Mouse (Mus musculus): ENCODE results near the gene Fam214b.

Fam214b gene

GRCm38 (mm10) chr4:43045659-43046302, at the start of gene Fam214b:
Gene Fam214b, minus strand, starts transcription at chr4:43046220.
- in situ Hi-C loops (cut with MboI; ENCODE audit: low sequenced_read_pairs): no loop called here

GRCm38 (mm10) chr4:43091183-43091582, 45.2 kb upstream of the Fam214b start:
- in situ Hi-C loops (cut with MboI; ENCODE audit: low sequenced_read_pairs): no loop called here

- in situ Hi-C loops (cut with MboI; ENCODE audit: low sequenced_read_pairs): no loop called here
These were observed 43.9 kb upstream of the Fam214b start for GRCm38 (mm10) chr4:43089950-43090349.

GRCm38 (mm10) chr4:43082458-43082857, 36.4 kb upstream of the Fam214b start:
- in situ Hi-C loops (cut with MboI; ENCODE audit: low sequenced_read_pairs): no loop called here

- in situ Hi-C loops (cut with MboI; ENCODE audit: low sequenced_read_pairs): no loop called here
These were observed 32.2 kb upstream of the Fam214b start for GRCm38 (mm10) chr4:43078071-43078718.

- in situ Hi-C loops (cut with MboI; ENCODE audit: low sequenced_read_pairs): no loop called here
These were observed 28.9 kb upstream of the Fam214b start for GRCm38 (mm10) chr4:43074923-43075322.

GRCm38 (mm10) chr4:43065471-43065870, 19.5 kb upstream of the Fam214b start:
- in situ Hi-C loops (cut with MboI; ENCODE audit: low sequenced_read_pairs): no loop called here

GRCm38 (mm10) chr4:43060286-43060685, 14.3 kb upstream of the Fam214b start:
- in situ Hi-C loops (cut with MboI; ENCODE audit: low sequenced_read_pairs): no loop called here

GRCm38 (mm10) chr4:43059697-43060096, 13.7 kb upstream of the Fam214b start:
- in situ Hi-C loops (cut with MboI; ENCODE audit: low sequenced_read_pairs): no loop called here

GRCm38 (mm10) chr4:43058753-43059654, 13.0 kb upstream of the Fam214b start, which contains the start of gene Unc13b:
Gene Unc13b, plus strand, starts transcription at chr4:43058953.
- in situ Hi-C loops (cut with MboI; ENCODE audit: low sequenced_read_pairs): no loop called here

- in situ Hi-C loops (cut with MboI; ENCODE audit: low sequenced_read_pairs): no loop called here
These were observed 12.4 kb upstream of the Fam214b start for GRCm38 (mm10) chr4:43058392-43058752.

GRCm38 (mm10) chr4:43057654-43058053, 11.6 kb upstream of the Fam214b start:
- in situ Hi-C loops (cut with MboI; ENCODE audit: low sequenced_read_pairs): no loop called here

- in situ Hi-C loops (cut with MboI; ENCODE audit: low sequenced_read_pairs): no loop called here
These were observed 6.6 kb upstream of the Fam214b start for GRCm38 (mm10) chr4:43052627-43053026.

- in situ Hi-C loops (cut with MboI; ENCODE audit: low sequenced_read_pairs): no loop called here
These were observed 1.2 kb upstream of the Fam214b start for GRCm38 (mm10) chr4:43047231-43047630.

GRCm38 (mm10) chr4:43046607-43047006, 587 bp upstream of the Fam214b start:
- in situ Hi-C loops (cut with MboI; ENCODE audit: low sequenced_read_pairs): no loop called here

GRCm38 (mm10) chr4:43045285-43045658, 748 bp downstream of the Fam214b start:
- in situ Hi-C loops (cut with MboI; ENCODE audit: low sequenced_read_pairs): no loop called here

- in situ Hi-C loops (cut with MboI; ENCODE audit: low sequenced_read_pairs): no loop called here
These were observed 1.3 kb downstream of the Fam214b start for GRCm38 (mm10) chr4:43044673-43045072.

- in situ Hi-C loops (cut with MboI; ENCODE audit: low sequenced_read_pairs): no loop called here
These were observed 2.2 kb downstream of the Fam214b start for GRCm38 (mm10) chr4:43043644-43044357.

- in situ Hi-C loops (cut with MboI; ENCODE audit: low sequenced_read_pairs): no loop called here
These were observed 5.0 kb downstream of the Fam214b start for GRCm38 (mm10) chr4:43040881-43041547.

GRCm38 (mm10) chr4:43040114-43040572, 5.9 kb downstream of the Fam214b start:
- in situ Hi-C loops (cut with MboI; ENCODE audit: low sequenced_read_pairs): no loop called here

All from CH12F3 (cell line).